Mouse (Mus musculus) CH12.LX (cell line): ENCODE measurements around the gene 1500011B03Rik. TPM values are rescaled to one million over a fixed set of nuclear protein-coding genes. Genes with fewer than 3 reads are reported as not detected.
A peak's percentile ranks its signal among the peaks of the same experiment; 100 is the strongest.

ENCODE experiments used
- DNase-seq: peaks from one replicate; pipeline ENCODE4 v3.0.0-alpha.2; 2013; ENCODE audit errors: extremely low read depth
- H3K27ac ChIP-seq: 2 replicates; pipeline ENCODE4 v1.5.1; 2012; ENCODE audit warnings: low read depth, mild to moderate bottlenecking, control low read depth, moderate library complexity; ENCODE audit not compliant: insufficient read depth
- H3K27me3 ChIP-seq: replicated peaks from 2 replicates; pipeline ENCODE3; 2012; ENCODE audit warnings: inconsistent platforms
- H3K36me3 ChIP-seq, 2 experiments: replicated peaks in 1 of 2; 2 replicates each; pipeline versions ENCODE3 to v1.6.1; 2012; ENCODE audit warnings: inconsistent platforms in 1 of 2, low read length in 1 of 2, mild to moderate bottlenecking in 1 of 2, mixed read lengths in 1 of 2, moderate library complexity in 1 of 2; ENCODE audit not compliant: control insufficient read depth in 1 of 2, insufficient read depth in 1 of 2
- H3K4me1 ChIP-seq, 2 experiments: 2 replicates each; pipeline ENCODE4 v1.6.1; 2012; ENCODE audit warnings: inconsistent platforms in 1 of 2, moderate library complexity in 1 of 2; ENCODE audit not compliant: insufficient read depth in 2 of 2, control insufficient read depth in 1 of 2
- H3K4me2 ChIP-seq: 2 replicates; pipeline ENCODE4 v1.6.1; 2012; ENCODE audit warnings: low read depth, mild to moderate bottlenecking, control low read depth; ENCODE audit not compliant: poor library complexity, insufficient read depth, severe bottlenecking
- H3K4me3 ChIP-seq, 3 experiments: fragments of 150-350 bp in 1 of 3; sonication (generic) in 1 of 3; replicated peaks in 1 of 3; 2 replicates each; pipeline versions ENCODE3 to v1.5.1; 2011 to 2012; ENCODE audit warnings: low read depth in 2 of 3, low read length in 2 of 3, mild to moderate bottlenecking in 2 of 3, moderate library complexity in 2 of 3, control low read depth in 1 of 3, improper control_type of control experiment in 1 of 3, inconsistent platforms in 1 of 3, mixed read lengths in 1 of 3; ENCODE audit not compliant: poor library complexity in 1 of 3
- H3K79me2 ChIP-seq: replicated peaks from 2 replicates; pipeline ENCODE4 v1.6.1; 2012; ENCODE audit warnings: mild to moderate bottlenecking, moderate library complexity; ENCODE audit not compliant: control insufficient read depth, poor library complexity, insufficient read depth, severe bottlenecking; ENCODE audit errors: extremely low read depth
- H3K9ac ChIP-seq: 2 replicates; pipeline ENCODE4 v1.6.1; 2012; ENCODE audit warnings: low read depth, mild to moderate bottlenecking, control low read depth, moderate library complexity; ENCODE audit not compliant: insufficient read depth
- H3K9me3 ChIP-seq: replicated peaks from 2 replicates; pipeline ENCODE3; 2012; ENCODE audit warnings: low read length, inconsistent platforms, mixed read lengths
- CHD1 ChIP-seq: IDR thresholded peaks from 2 replicates; pipeline ENCODE4 v1.6.1; 2012; ENCODE audit warnings: low read depth, low read length, improper control_type of control experiment, inconsistent platforms
- CHD2 ChIP-seq: IDR thresholded peaks from 2 replicates; pipeline ENCODE4 v1.6.1; 2011; ENCODE audit warnings: low read length, improper control_type of control experiment
- E2F4 ChIP-seq: IDR thresholded peaks from 2 replicates; pipeline ENCODE4 v1.6.1; 2011; ENCODE audit warnings: low read depth, low read length, improper control_type of control experiment; ENCODE audit not compliant: insufficient replicate concordance
- ELF1 ChIP-seq: IDR thresholded peaks from 2 replicates; pipeline ENCODE4 v1.6.1; 2014; ENCODE audit warnings: low read depth, mild to moderate bottlenecking, inconsistent platforms, low read length, improper control_type of control experiment
- EP300 ChIP-seq: IDR thresholded peaks from 2 replicates; pipeline ENCODE4 v1.6.1; 2011; ENCODE audit warnings: low read length, improper control_type of control experiment
- GABPA ChIP-seq: IDR thresholded peaks from 2 replicates; pipeline ENCODE4 v1.6.1; 2012; ENCODE audit warnings: low read depth, low read length, improper control_type of control experiment, inconsistent platforms; ENCODE audit not compliant: insufficient replicate concordance
- JUN ChIP-seq: IDR thresholded peaks from 2 replicates; pipeline ENCODE4 v1.6.1; 2011; ENCODE audit warnings: low read depth, mild to moderate bottlenecking, low read length, improper control_type of control experiment, moderate library complexity; ENCODE audit not compliant: insufficient read depth
- MAFK ChIP-seq: IDR thresholded peaks from 2 replicates; pipeline ENCODE4 v1.6.1; 2011; ENCODE audit warnings: low read length, improper control_type of control experiment; ENCODE audit not compliant: insufficient replicate concordance
- MAX ChIP-seq: IDR thresholded peaks from 2 replicates; pipeline ENCODE4 v1.6.1; 2011; ENCODE audit warnings: low read length, improper control_type of control experiment
- MEF2A ChIP-seq: IDR thresholded peaks from 2 replicates; pipeline ENCODE4 v1.6.1; 2014; ENCODE audit warnings: low read depth, mild to moderate bottlenecking, inconsistent platforms, low read length, improper control_type of control experiment, borderline replicate concordance
- MXI1 ChIP-seq: IDR thresholded peaks from 2 replicates; pipeline ENCODE4 v1.6.1; 2011; ENCODE audit warnings: mild to moderate bottlenecking, low read depth, low read length, improper control_type of control experiment
- MYC ChIP-seq: IDR thresholded peaks from 2 replicates; pipeline ENCODE4 v1.6.1; 2011; ENCODE audit warnings: low read depth, mild to moderate bottlenecking, improper control_type of control experiment, low read length
- NELFE ChIP-seq: IDR thresholded peaks from 2 replicates; pipeline ENCODE4 v1.6.1; 2011; ENCODE audit warnings: low read depth, low read length, improper control_type of control experiment
- PAX5 ChIP-seq: IDR thresholded peaks from 2 replicates; pipeline ENCODE4 v1.6.1; 2012; ENCODE audit warnings: low read length, inconsistent platforms, mixed read lengths
- POLR2A ChIP-seq: IDR thresholded peaks from 2 replicates; pipeline ENCODE4 v1.6.1; 2011; ENCODE audit warnings: low read depth, mild to moderate bottlenecking, improper control_type of control experiment, low read length
- POLR2AphosphoS2 ChIP-seq: IDR thresholded peaks from 2 replicates; pipeline ENCODE4 v1.6.1; 2011; ENCODE audit warnings: low read depth, low read length, improper control_type of control experiment
- RCOR1 ChIP-seq: conservative IDR thresholded peaks from 2 replicates; pipeline ENCODE4 v1.6.1; 2012; ENCODE audit warnings: low read depth, mild to moderate bottlenecking, inconsistent platforms, low read length, improper control_type of control experiment
- SIN3A ChIP-seq: IDR thresholded peaks from 2 replicates; pipeline ENCODE4 v1.6.1; 2012; ENCODE audit warnings: low read length, improper control_type of control experiment, inconsistent platforms
- SMC3 ChIP-seq: IDR thresholded peaks from 2 replicates; pipeline ENCODE4 v1.6.1; 2011; ENCODE audit warnings: low read depth, low read length, improper control_type of control experiment
- TBP ChIP-seq: conservative IDR thresholded peaks from 2 replicates; pipeline ENCODE4 v1.6.1; 2011; ENCODE audit warnings: low read depth, low read length, improper control_type of control experiment
- USF2 ChIP-seq: conservative IDR thresholded peaks from 2 replicates; pipeline ENCODE4 v1.6.1; 2011; ENCODE audit warnings: low read depth, low read length, improper control_type of control experiment
- ZC3H11A ChIP-seq: IDR thresholded peaks from 2 replicates; pipeline ENCODE4 v1.6.1; 2012; ENCODE audit warnings: low read depth, mild to moderate bottlenecking, inconsistent platforms, low read length, improper control_type of control experiment
- ZMIZ1 ChIP-seq: IDR thresholded peaks from 2 replicates; pipeline ENCODE4 v1.6.1; 2012; ENCODE audit warnings: low read depth, mild to moderate bottlenecking, inconsistent platforms, low read length, improper control_type of control experiment
- ZNF384 ChIP-seq: IDR thresholded peaks from 2 replicates; pipeline ENCODE4 v1.6.1; 2012; ENCODE audit warnings: low read depth, low read length, improper control_type of control experiment, inconsistent platforms
- dilution Hi-C: fragments of 300-500 bp; cut with MboI; formaldehyde crosslinking; loops from 2 replicates; pipeline ENCODE4 v1.14.3; 2020; ENCODE audit warnings: low sequenced_read_pairs; ENCODE audit not compliant: extremely low pct_unique_long_range_greater_than_20kb, extremely low pct_ligation_motif_present
- in situ Hi-C: fragments of 300-500 bp; cut with MboI; formaldehyde crosslinking; loops from 3 replicates; pipeline ENCODE4 v1.14.3; 2019; ENCODE audit warnings: low sequenced_read_pairs, low pct_ligation_motif_present, low pct_unique_long_range_greater_than_20kb, mixed read lengths
- polyA plus RNA-seq: library from polyadenylated mRNA; unstranded; fragments of >175 nt; gene quantifications from 2 replicates; pipeline ENCODE4 v1.2.1, GENCODE M21; 2012; ENCODE audit warnings: low read depth; ENCODE audit not compliant: insufficient read length
- total RNA-seq, 2 experiments: library from RNA; depleted of rRNA; stranded (reverse); fragments of 300-350 nt in 1 of 2; fragments of >200 nt in 1 of 2; gene quantifications; 2 replicates each; pipeline ENCODE4 v1.2.3; 2012 to 2014

The 1500011B03Rik gene
- total and polyA plus RNA-seq, 3 experiments, result 15.5 to 39.1 (median 31.4) TPM

DNA sequence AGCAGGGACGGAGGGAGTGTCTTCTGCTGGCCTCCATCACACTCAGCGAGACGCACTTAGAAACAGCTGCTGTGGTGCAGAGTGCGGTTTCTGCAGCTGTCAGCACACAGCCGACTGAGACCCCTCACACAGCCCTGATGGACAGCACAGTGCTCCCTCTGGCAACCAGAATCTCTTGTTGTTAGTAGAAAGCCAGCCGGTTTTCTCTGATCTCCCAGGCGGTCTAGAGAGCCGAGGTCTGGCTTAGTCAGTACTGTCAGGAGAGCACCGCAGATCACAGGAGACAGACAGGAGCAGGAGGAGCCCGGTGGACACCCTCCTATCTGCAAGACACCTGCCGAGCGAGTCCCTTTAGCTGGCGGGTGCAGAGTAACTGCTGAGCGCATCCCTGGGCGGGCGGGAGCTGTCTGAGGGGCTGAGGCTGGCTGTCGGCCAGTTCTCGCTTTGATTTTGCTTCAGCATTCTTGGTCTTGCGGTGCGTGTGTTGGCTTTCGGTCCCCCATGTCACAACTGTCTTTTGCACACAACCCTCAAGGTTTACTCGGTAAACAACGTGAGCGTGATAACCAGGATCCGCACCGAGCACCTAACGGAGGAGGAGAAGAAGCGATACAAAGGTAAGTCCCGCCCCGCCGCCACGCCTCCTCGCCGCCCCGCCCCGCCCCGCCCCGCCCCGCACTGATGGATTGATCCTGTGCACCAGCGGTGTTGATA lies 26.8 kb downstream of the 1500011B03Rik start:
- no peak overlapping the region for H3K9ac ChIP-seq
- no peak overlapping the region for H3K4me2 ChIP-seq
- no peak for TF ChIP-seq POLR2A
- no peak for TF ChIP-seq RCOR1
- no peak for TF ChIP-seq NELFE
- TF ChIP-seq MXI1, result no peak
- TF ChIP-seq ZNF384, result no peak
- no peak for TF ChIP-seq SIN3A
- no peak for TF ChIP-seq TBP
- peaks cover 5 to 13% of the 10 kb centered on the region in 2 experiments; a peak in 3 of 4 replicates for H3K4me1 ChIP-seq
- H3K36me3 ChIP-seq, result peaks cover 63 to 92% of the 10 kb centered on the region in 2 experiments
- H3K9me3 ChIP-seq, result no peaks in the 10 kb centered on the region
- no peaks in the 10 kb centered on the region for H3K27me3 ChIP-seq
- no peak overlapping the region for H3K27ac ChIP-seq
- no peak overlapping the region for H3K4me3 ChIP-seq
- no peak for DNase-seq
- in situ Hi-C loops, result no loop called here
- dilution Hi-C loops, result no loop called here
- no peaks in the 10 kb centered on the region for H3K79me2 ChIP-seq

DNA sequence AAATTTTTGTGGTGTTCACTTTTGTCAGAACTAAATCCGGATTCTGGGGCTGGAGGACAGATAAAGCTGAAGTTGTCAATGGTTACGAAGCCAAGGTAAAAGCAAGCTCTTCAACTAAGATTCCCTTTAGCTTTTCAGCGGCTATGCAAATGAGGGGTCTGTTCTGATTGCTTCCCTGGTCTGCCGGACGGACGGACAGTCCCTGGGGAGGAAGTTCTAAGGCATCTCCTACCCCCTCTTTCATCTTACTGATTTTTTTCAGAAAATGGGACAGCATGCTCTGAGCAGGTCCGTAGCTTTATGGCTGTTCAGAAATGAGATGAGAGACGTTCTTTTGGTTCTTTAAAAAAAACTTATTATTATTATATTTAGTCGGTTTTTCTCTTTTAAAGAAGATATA lies 27.6 kb downstream of the 1500011B03Rik start:
- Histone ChIP-seq H3K36me3 (peaks cover 70 to 95% of the 10 kb centered on the region in 2 experiments), H3K79me2 (no peaks in the 10 kb centered on the region), H3K4me1 (peaks cover 5 to 13% of the 10 kb centered on the region in 2 experiments; a peak in 3 of 4 replicates), H3K27me3 (no peaks in the 10 kb centered on the region), H3K27ac (no peak overlapping the region), H3K4me2 (no peak overlapping the region), H3K4me3 (no peak overlapping the region), H3K9me3 (no peaks in the 10 kb centered on the region), H3K9ac (no peak overlapping the region)
- peak; percentile 61 for TF ChIP-seq ZNF384
- TF ChIP-seq ZMIZ1, result no peak
- no peak for DNase-seq
- dilution Hi-C loops (no loop called here), in situ Hi-C loops (no loop called here)

DNA sequence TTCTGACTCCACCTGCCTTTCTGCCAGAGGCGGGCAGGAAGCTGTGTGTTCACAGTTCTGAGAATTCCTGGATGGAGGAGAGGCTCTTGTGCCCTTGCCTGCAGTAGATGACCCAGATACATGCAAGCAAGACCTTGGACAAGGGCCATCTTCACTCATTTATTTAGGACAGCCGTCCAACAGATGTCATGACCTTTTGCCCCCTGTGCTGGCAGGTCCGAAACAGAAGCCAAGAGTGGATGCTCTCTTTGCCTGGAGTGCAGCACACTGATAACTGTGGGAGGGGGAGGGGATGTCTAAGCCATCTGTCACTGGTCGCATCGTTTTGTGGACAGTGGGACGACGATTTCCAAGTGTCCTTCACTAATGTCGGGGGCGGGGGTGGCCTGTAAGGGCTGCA lies 28.0 kb downstream of the 1500011B03Rik start:
- Histone ChIP-seq H3K4me3 (no peak overlapping the region), H3K9ac (no peak overlapping the region), H3K79me2 (no peaks in the 10 kb centered on the region), H3K36me3 (peaks cover 66 to 95% of the 10 kb centered on the region in 2 experiments), H3K27ac (peak overlapping the region; percentile 11; the same call in 1 of the 2 replicates), H3K4me2 (no peak overlapping the region), H3K9me3 (no peaks in the 10 kb centered on the region), H3K4me1 (peaks cover 5 to 13% of the 10 kb centered on the region in 2 experiments; a peak in 3 of 4 replicates), H3K27me3 (no peaks in the 10 kb centered on the region)
- no peak for DNase-seq
- TF ChIP-seq MAX (no peak), SMC3 (no peak), USF2 (no peak), PAX5 (no peak), EP300 (no peak), GABPA (no peak), MYC (no peak), POLR2AphosphoS2 (no peak), TBP (no peak), JUN (no peak), ELF1 (no peak), MEF2A (no peak), ZMIZ1 (no peak), CHD2 (no peak), ZNF384 (no peak), MAFK (no peak), SIN3A (no peak), E2F4 (no peak), CHD1 (no peak), ZC3H11A (no peak)
- dilution Hi-C loops, result no loop called here
- in situ Hi-C loops, result no loop called here
